Mouse (Mus musculus) CD4-positive helper T cell, adult 2 months (primary cell): ENCODE measurements at regions not wholly inside any gene's neighbourhood (a gene's known extent, or its start where the extent isn't known, plus 50 kb on each side); places are given as distances from the start of the nearest gene placed in this dataset.

ENCODE experiments used
- DNase-seq: peaks from one replicate; pipeline ENCODE4 v3.0.0-alpha.2; 2012; ENCODE audit warnings: low read depth, missing footprints, low spot score

DNA sequence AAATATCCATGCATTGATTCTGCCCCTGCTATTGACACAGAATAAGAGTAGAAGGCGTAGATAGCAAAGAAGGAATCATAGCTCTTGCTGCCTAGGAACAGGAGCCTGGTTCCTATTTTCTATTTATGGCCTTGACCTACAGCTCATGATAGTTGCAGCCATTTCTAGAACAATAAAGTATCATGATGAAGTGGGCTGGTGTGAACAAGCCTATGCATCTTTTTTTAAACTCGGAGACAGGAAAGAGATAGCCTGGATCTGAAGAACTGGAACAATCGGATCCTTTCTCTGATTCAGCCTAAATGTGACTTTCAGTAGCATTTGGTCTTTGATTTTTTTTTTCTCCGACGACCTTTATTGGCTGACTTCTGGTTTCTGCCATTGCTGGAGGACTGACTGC lies 541.4 kb downstream of the Galc start:
- no peak for DNase-seq
